ENCODE assay signal across 21 mouse cellular contexts in the genomic region with DNA sequence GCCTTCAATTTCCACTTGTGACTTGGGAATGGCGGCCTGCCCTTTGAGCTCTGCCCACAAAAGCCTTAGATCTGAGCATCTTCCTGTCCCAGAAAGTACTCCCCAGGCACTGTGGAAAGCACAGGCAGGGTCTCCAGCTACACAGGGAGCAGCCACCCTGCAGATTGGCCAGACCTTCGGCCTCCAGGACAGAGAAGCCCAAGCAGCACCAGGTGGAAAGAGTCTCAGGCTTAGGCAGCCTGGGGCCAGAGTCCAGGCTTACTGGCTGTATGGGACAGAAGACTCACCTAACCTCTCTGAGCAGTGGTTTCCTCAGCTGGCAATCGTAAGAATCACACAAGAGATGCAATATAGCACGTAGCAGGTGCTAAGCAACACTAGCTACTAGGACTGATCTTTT. TPM values are rescaled to one million over a fixed set of nuclear protein-coding genes. Genes with fewer than 3 reads are reported as not detected.
DNase-seq lines count a peak whose midpoint lies in the region; ATAC-seq lines count a peak whose summit lies in the region.
"Had no signal": no experiment of that assay in that cellular context is flagged by ENCODE, and none has a peak within 500 bp of the region (broad histone marks: within the 10 kb centered on the region; RNA-seq: fewer than 3 reads in every experiment).

No protein-coding gene starts in this region.

- ATAC-seq in forebrain, embryonic 14.5 days, result no peak
- no peak for ATAC-seq in forebrain, embryonic 13.5 days
- no peak for ATAC-seq in heart, embryonic 15.5 days (replicated peaks; ENCODE audit: insufficient number of reproducible peaks, insufficient read depth, low FRiP score, low read depth)
- ATAC-seq in kidney, embryonic 15.5 days (replicated peaks; ENCODE audit: low FRiP score), result no peak
- ATAC-seq: forebrain, postnatal 0 days; liver, postnatal 0 days; lung, postnatal 0 days; midbrain, embryonic 15.5 days had no signal

- WGBS in forebrain, embryonic 14.5 days, result 97% methylated on average over 4 of the region's 4 CpGs
- WGBS in forebrain, embryonic 13.5 days, result 87% methylated on average over 4 of the region's 4 CpGs
- WGBS in heart, embryonic 15.5 days, result 81% methylated on average over 4 of the region's 4 CpGs
- 89% methylated on average over 4 of the region's 4 CpGs for WGBS in kidney, embryonic 15.5 days

- no peak for DNase-seq in forebrain, embryonic 14.5 days (ENCODE audit: low spot score)
- DNase-seq in heart, postnatal 10 days, result no peak
- no peak for DNase-seq in kidney, postnatal 4 days
- DNase-seq in thymus, postnatal 4 days, result peak; percentile 31
- no peak for DNase-seq in thymus, postnatal 36 days
- DNase-seq: adrenal gland, postnatal 14 days; cerebellum, adult 9-10 months; forebrain, postnatal 0 days; gastrocnemius, postnatal 36 days; liver, postnatal 0 days; right cerebral cortex, postnatal 14 days had no signal

- H3K9me3 ChIP-seq in forebrain, embryonic 14.5 days (replicated peaks; ENCODE audit: control insufficient read depth, low read length), result no peaks in the 10 kb centered on the region
- H3K9me3 ChIP-seq in forebrain, embryonic 13.5 days (replicated peaks), result no peaks in the 10 kb centered on the region
- H3K9me3 ChIP-seq in heart, embryonic 15.5 days (replicated peaks), result no peaks in the 10 kb centered on the region
- H3K9me3 ChIP-seq in kidney, embryonic 15.5 days (replicated peaks), result no peaks in the 10 kb centered on the region
- H3K9me3 ChIP-seq: hindbrain, embryonic 13.5 days; midbrain, embryonic 15.5 days; neural tube, embryonic 12.5 days had no signal

- H3K36me3 ChIP-seq in forebrain, embryonic 14.5 days (ENCODE audit: control insufficient read depth, insufficient read depth, low read length), result peaks cover 14% of the 10 kb centered on the region
- H3K36me3 ChIP-seq in forebrain, embryonic 13.5 days (ENCODE audit: poor library complexity, severe bottlenecking), result peaks cover 18% of the 10 kb centered on the region
- H3K36me3 ChIP-seq in heart, embryonic 15.5 days, result 0 out of 2 replicates have a peak, but pooled peaks cover 14% of the 10 kb centered on the region
- peaks cover 12% of the 10 kb centered on the region for H3K36me3 ChIP-seq in kidney, embryonic 15.5 days

- 0 out of 2 replicates have a peak overlapping the region, but pooled peaks have one; percentile 6 for H3K27ac ChIP-seq in forebrain, embryonic 14.5 days (ENCODE audit: low read depth, low read length)
- H3K27ac ChIP-seq in forebrain, embryonic 13.5 days, result no peak overlapping the region
- peak overlapping the region; percentile 14; the same call in 1 of the 2 replicates for H3K27ac ChIP-seq in heart, embryonic 15.5 days
- 0 out of 2 replicates have a peak overlapping the region, but pooled peaks have one; percentile 22 for H3K27ac ChIP-seq in kidney, embryonic 15.5 days
- H3K27ac ChIP-seq: hindbrain, embryonic 13.5 days; macrophage; midbrain, embryonic 15.5 days; neural tube, embryonic 12.5 days; stomach, postnatal 0 days had no signal

- no peaks in the 10 kb centered on the region for H3K4me1 ChIP-seq in forebrain, embryonic 14.5 days (ENCODE audit: control insufficient read depth, insufficient read depth, low read length)
- H3K4me1 ChIP-seq in forebrain, embryonic 13.5 days, result 0 out of 2 replicates have a peak, but pooled peaks cover 5% of the 10 kb centered on the region
- peaks cover 21% of the 10 kb centered on the region; the same call in 1 of the 2 replicates for H3K4me1 ChIP-seq in heart, embryonic 15.5 days (replicated peaks)
- peaks cover 19% of the 10 kb centered on the region for H3K4me1 ChIP-seq in kidney, embryonic 15.5 days
- H3K4me1 ChIP-seq: neural tube, embryonic 12.5 days had no signal

- H3K4me3 ChIP-seq in forebrain, embryonic 14.5 days (ENCODE audit: low read depth, low read length), result no peak overlapping the region
- no peak overlapping the region for H3K4me3 ChIP-seq in forebrain, embryonic 13.5 days
- no peak overlapping the region for H3K4me3 ChIP-seq in heart, embryonic 15.5 days
- H3K4me3 ChIP-seq in kidney, embryonic 15.5 days (replicated peaks), result no peak overlapping the region
- H3K4me3 ChIP-seq: hindbrain, embryonic 13.5 days; midbrain, embryonic 15.5 days; neural tube, embryonic 12.5 days had no signal

- no peak overlapping the region for H3K9ac ChIP-seq in forebrain, embryonic 14.5 days (ENCODE audit: low read length)
- no peak overlapping the region for H3K9ac ChIP-seq in forebrain, embryonic 13.5 days
- no peak overlapping the region for H3K9ac ChIP-seq in heart, embryonic 15.5 days
- no peak overlapping the region for H3K9ac ChIP-seq in kidney, embryonic 15.5 days
- H3K9ac ChIP-seq: forebrain, postnatal 0 days; hindbrain, embryonic 13.5 days; liver, postnatal 0 days; midbrain, embryonic 15.5 days; neural tube, embryonic 12.5 days had no signal

- intact Hi-C loops in heart, postnatal 10 days (cut with DNase I), result no loop called here

- no peaks in the 10 kb centered on the region for H3K27me3 ChIP-seq in forebrain, embryonic 14.5 days (replicated peaks; ENCODE audit: control insufficient read depth, insufficient read depth, low read length)
- H3K27me3 ChIP-seq in forebrain, embryonic 13.5 days, result no peaks in the 10 kb centered on the region
- H3K27me3 ChIP-seq in heart, embryonic 15.5 days, result no peaks in the 10 kb centered on the region
- no peaks in the 10 kb centered on the region for H3K27me3 ChIP-seq in kidney, embryonic 15.5 days
- H3K27me3 ChIP-seq: hindbrain, embryonic 13.5 days; midbrain, embryonic 15.5 days; neural tube, embryonic 12.5 days had no signal

- no peak overlapping the region for H3K4me2 ChIP-seq in forebrain, embryonic 14.5 days (ENCODE audit: low read length)
- H3K4me2 ChIP-seq in forebrain, embryonic 13.5 days, result no peak overlapping the region
- no peak overlapping the region for H3K4me2 ChIP-seq in heart, embryonic 15.5 days
- H3K4me2 ChIP-seq in kidney, embryonic 15.5 days, result no peak overlapping the region
- H3K4me2 ChIP-seq: hindbrain, embryonic 13.5 days; liver, embryonic 11.5 days; midbrain, embryonic 15.5 days; neural tube, embryonic 12.5 days had no signal

RNA-seq across cellular contexts. Expression of gene Ttc7b, which starts 17.0 kb away (rescaled TPM):
- 6.0 and 6.3 TPM in 2 replicates for polyA plus RNA-seq in forebrain, embryonic 14.5 days (2014; fragmentation: Nextera tagmentation; extraction: Ambion mirVana)
- 4.5 and 4.7 TPM in 2 replicates for polyA plus RNA-seq in forebrain, embryonic 13.5 days (2015; fragmentation: Nextera tagmentation; extraction: Ambion mirVana)
- polyA plus RNA-seq in heart, embryonic 15.5 days (2015; fragmentation: Nextera tagmentation; extraction: Ambion mirVana), result 9.2 TPM in 2 replicates
- 10 to 100 TPM; 70.5 to 78.3 TPM for total RNA-seq in heart, postnatal 10 days (2021)
- 4.2 and 4.3 TPM in 2 replicates for polyA plus RNA-seq in kidney, embryonic 15.5 days (2015; fragmentation: Nextera tagmentation; extraction: Ambion mirVana)
